Mouse (Mus musculus): Measurements from ENCODE around the gene Glt28d2. TPM values are rescaled to one million over a fixed set of nuclear protein-coding genes. Genes with fewer than 3 reads are reported as not detected.
"Not testable (repeated sequence)": the region's sequence is repeated elsewhere in the genome, so short reads cannot be mapped to it uniquely, and the experiment has no call there.

Glt28d2 gene
- polyA plus RNA-seq (2015; fragmentation: Nextera tagmentation; extraction: Ambion mirVana) = 2.6 and 2.8 TPM in 2 replicates

DNA sequence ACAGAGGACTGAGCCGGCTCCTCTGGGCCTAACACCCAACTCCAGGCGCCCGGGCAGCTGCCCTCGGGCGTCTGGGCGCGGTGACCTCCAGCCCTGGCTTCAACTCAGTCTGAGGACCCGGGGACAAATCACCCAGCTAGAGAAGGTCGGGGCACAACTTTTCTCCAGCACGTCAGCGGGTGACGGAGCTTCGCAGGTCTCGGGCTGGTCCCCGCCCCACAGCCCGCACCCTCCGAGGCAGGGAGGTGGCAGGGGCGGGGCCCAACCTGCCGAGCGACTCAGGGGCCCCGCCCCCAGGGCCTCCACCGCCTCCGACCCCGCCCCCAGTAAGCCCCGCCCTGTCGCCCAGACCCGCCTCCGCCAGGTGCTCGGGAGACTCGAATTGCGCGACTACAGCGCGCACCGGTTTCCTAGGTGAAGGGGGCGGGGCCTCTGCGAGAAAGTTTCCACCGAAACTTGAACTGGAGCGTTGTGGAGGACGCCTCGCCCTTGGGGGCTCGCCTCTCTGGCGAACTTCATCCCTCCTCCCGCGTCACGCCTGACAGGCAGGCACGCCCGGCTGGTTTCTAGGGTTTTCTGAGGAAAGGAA, at the start of gene Glt28d2, which contains the start of gene Gm37240:
Gene Glt28d2 (minus strand): TSS at position 278 of the 589 bp plus-strand sequence.
Gene Gm37240 (minus strand): TSS at position 280 of the 589 bp plus-strand sequence.
- under 1% methylated on average over 43 of the region's 48 CpGs for WGBS
- no peaks in the 10 kb centered on the region for H3K27me3 ChIP-seq
- peak within 1 kb of the TSS; percentile 93 for H3K4me2 ChIP-seq
- peak; percentile 94 for ATAC-seq (replicated peaks; ENCODE audit: insufficient number of reproducible peaks, insufficient read depth, low FRiP score, low read depth)
- peak within 1 kb of the TSS; percentile 72 for H3K4me3 ChIP-seq
- no peaks in the 10 kb centered on the region for H3K36me3 ChIP-seq
- H3K27ac ChIP-seq = peak within 1 kb of the TSS; percentile 88
- H3K4me1 ChIP-seq (replicated peaks) = peaks cover 28% of the 10 kb centered on the region
- peak within 1 kb of the TSS; percentile 81 for H3K9ac ChIP-seq
- no peaks in the 10 kb centered on the region for H3K9me3 ChIP-seq (replicated peaks)

DNA sequence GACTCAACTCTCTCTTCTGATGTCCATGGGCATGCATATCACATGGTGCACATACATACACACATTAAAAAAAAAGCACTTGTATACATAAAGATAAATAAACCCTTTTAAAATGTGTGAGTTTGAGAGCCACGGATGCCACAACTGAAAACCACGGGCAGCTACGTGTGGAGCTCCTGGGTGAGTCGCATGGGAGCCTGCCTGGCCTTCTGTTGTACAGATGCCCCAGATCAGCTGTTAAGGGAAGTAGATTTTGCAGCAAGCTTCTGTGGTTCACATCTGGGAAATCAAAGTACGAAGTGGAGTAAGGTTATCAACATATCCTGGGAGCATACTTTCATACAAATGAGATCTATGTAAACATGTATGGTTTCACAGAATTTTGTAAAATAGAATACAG, 46.3 kb upstream of the Glt28d2 start:
- no peak for ATAC-seq (replicated peaks; ENCODE audit: insufficient number of reproducible peaks, insufficient read depth, low FRiP score, low read depth)
- Histone ChIP-seq H3K27ac (no peak overlapping the region), H3K9me3 (replicated peaks) (no peaks in the 10 kb centered on the region), H3K4me2 (no peak overlapping the region), H3K27me3 (no peaks in the 10 kb centered on the region), H3K4me1 (replicated peaks) (no peaks in the 10 kb centered on the region), H3K4me3 (no peak overlapping the region), H3K36me3 (no peaks in the 10 kb centered on the region), H3K9ac (no peak overlapping the region)
- 81% methylated on average over 5 of the region's 5 CpGs for WGBS

DNA sequence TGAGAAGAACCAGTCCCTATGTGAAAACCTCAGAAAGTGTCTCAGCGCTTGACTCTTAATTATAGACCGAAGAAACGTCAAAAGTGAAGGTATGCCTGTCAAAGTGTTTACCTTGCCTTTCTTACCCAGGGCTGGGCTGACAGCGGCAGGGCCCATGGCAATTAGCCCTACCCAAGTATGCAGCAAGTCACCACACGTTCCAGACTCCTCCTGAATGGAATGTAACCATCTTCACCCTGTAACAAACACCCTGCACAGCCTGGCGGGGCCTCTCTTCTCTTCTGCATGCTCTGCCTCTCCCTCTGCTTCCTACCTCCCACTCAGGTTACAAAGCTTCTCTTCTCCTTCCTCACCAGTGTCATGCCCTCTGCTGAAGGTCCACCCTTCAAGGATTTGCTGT, 44.5 kb upstream of the Glt28d2 start:
- H3K27me3 ChIP-seq = no peaks in the 10 kb centered on the region
- ATAC-seq (replicated peaks; ENCODE audit: insufficient number of reproducible peaks, insufficient read depth, low FRiP score, low read depth) = no peak
- H3K27ac ChIP-seq = no peak overlapping the region
- 69% methylated on average over 6 of the region's 6 CpGs for WGBS
- no peaks in the 10 kb centered on the region for H3K9me3 ChIP-seq (replicated peaks)
- no peak overlapping the region for H3K9ac ChIP-seq
- no peak overlapping the region for H3K4me2 ChIP-seq
- no peaks in the 10 kb centered on the region for H3K36me3 ChIP-seq
- no peak overlapping the region for H3K4me3 ChIP-seq
- 0 out of 2 replicates have a peak, but pooled peaks cover 2% of the 10 kb centered on the region for H3K4me1 ChIP-seq (replicated peaks)

DNA sequence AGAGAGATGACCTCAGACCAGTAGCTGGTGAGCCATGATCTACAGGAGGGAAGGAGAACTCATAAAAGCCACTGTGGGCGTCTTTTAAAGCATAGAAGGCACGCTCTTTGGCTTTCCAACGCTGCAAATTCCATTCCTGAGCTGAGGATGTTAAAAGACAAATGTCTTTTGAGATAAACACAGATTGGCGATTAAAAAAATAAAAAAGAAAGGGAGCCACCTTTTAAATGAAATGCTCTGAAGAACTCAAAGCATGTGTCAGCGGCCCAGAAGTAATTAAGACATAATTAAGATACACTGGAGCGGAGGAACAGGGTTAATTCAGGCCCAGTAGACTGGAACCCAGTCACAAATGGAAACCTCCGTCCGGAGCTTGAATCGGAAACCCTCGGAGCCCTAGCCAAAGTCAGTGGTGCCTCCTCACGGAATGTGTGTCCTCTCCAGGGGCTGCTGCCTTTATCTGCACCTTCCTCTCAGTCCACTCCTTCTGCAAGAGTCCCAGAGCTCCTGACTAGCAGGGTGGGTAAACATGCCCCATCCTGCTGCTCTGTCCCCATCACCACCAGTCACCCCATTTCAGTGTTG, 43.4 kb upstream of the Glt28d2 start:
- H3K27me3 ChIP-seq = no peaks in the 10 kb centered on the region
- no peak for ATAC-seq (replicated peaks; ENCODE audit: insufficient number of reproducible peaks, insufficient read depth, low FRiP score, low read depth)
- WGBS = 68% methylated on average over 11 of the region's 11 CpGs

DNA sequence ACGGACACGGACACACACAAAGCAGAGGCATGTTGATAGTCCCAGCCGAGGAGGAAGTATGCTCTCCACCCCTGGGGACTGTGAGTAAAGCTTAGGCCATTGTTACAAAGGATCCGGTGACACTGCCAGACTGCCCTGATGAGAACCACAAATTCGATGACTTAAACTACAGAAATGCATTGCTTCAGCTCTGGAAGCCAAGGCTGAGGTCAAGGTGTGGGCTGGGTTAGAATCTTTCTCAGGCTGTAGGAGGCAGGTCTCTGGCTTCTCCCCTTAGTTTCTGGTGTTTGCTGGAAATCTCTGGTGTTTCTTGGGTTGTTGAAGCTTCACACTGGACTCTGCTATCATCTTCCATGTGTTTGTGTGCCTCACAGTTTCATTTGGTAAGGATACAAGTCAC, 42.4 kb upstream of the Glt28d2 start:
- no peak for ATAC-seq (replicated peaks; ENCODE audit: insufficient number of reproducible peaks, insufficient read depth, low FRiP score, low read depth)
- Histone ChIP-seq H3K36me3 (no peaks in the 10 kb centered on the region), H3K4me3 (no peak overlapping the region), H3K27me3 (no peaks in the 10 kb centered on the region), H3K9ac (no peak overlapping the region), H3K4me2 (no peak overlapping the region), H3K27ac (no peak overlapping the region), H3K9me3 (replicated peaks) (no peaks in the 10 kb centered on the region), H3K4me1 (replicated peaks) (0 out of 2 replicates have a peak, but pooled peaks cover 2% of the 10 kb centered on the region)
- WGBS = 71% methylated on average over 5 of the region's 5 CpGs

More for the DNA sequence above, 43.4 kb upstream of the Glt28d2 start:
- Histone ChIP-seq H3K4me3 (no peak overlapping the region), H3K4me1 (replicated peaks) (0 out of 2 replicates have a peak, but pooled peaks cover 2% of the 10 kb centered on the region), H3K9me3 (replicated peaks) (no peaks in the 10 kb centered on the region), H3K9ac (no peak overlapping the region), H3K36me3 (no peaks in the 10 kb centered on the region), H3K27ac (no peak overlapping the region), H3K4me2 (no peak overlapping the region)

DNA sequence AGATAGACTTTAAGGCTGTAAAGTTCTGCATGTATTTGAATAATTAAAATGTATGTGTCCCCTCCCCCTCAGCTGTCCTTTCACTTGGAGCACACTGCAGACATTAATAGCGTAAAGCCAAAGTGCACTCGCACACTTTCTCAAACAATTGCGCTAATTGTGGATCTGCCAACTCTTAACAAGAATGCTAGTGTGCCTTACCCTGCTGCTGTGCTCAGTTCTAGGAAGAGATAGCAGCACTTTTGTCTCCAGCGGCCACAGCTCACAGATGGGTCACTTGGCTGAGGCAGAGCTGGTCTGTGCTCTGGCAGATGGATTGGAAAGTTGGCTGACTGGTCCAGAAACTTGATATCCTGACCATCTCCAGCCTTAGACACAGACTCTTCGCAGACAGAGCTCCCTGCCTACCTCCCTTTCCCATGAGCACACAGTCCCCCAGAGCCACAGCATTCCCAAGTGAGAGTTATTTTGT, 40.9 kb upstream of the Glt28d2 start:
- no peaks in the 10 kb centered on the region for H3K9me3 ChIP-seq (replicated peaks)
- 55% methylated on average over 5 of the region's 5 CpGs for WGBS
- ATAC-seq (replicated peaks; ENCODE audit: insufficient number of reproducible peaks, insufficient read depth, low FRiP score, low read depth) = no peak; the same call in 1 of the 2 replicates

DNA sequence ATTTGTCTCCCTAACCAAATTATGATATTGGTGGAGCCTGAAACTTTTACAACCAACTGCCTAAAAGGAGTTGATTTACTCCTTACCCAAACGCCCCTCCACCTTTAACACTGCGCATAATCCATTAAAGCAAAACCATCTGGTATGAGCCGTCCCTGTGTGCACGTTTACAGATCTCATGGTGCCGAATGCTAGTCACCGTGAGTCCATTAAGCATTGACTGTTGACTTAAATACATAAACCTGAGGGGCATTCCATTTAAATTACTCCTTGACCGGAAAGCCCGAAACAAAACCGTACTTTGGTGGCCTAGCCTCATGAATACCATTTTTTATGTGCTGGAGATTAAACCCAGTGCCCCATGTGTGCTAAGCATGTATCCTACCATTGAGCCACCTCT, 40.0 kb upstream of the Glt28d2 start:
- no peak for ATAC-seq (replicated peaks; ENCODE audit: insufficient number of reproducible peaks, insufficient read depth, low FRiP score, low read depth)
- no peaks in the 10 kb centered on the region for H3K9me3 ChIP-seq (replicated peaks)
- H3K9ac ChIP-seq = no peak overlapping the region
- 0 out of 2 replicates have a peak, but pooled peaks cover 4% of the 10 kb centered on the region for H3K4me1 ChIP-seq (replicated peaks)
- H3K4me2 ChIP-seq = no peak overlapping the region
- no peaks in the 10 kb centered on the region for H3K27me3 ChIP-seq
- H3K36me3 ChIP-seq = no peaks in the 10 kb centered on the region
- no peak overlapping the region for H3K4me3 ChIP-seq
- H3K27ac ChIP-seq = no peak overlapping the region
- WGBS = 83% methylated on average over 9 of the region's 9 CpGs

More for the DNA sequence above, 40.9 kb upstream of the Glt28d2 start:
- Histone ChIP-seq H3K4me3 (no peak overlapping the region), H3K27me3 (no peaks in the 10 kb centered on the region), H3K9ac (no peak overlapping the region), H3K4me1 (replicated peaks) (0 out of 2 replicates have a peak, but pooled peaks cover 4% of the 10 kb centered on the region), H3K4me2 (no peak overlapping the region), H3K27ac (0 out of 2 replicates have a peak overlapping the region, but pooled peaks have one; percentile 2), H3K36me3 (no peaks in the 10 kb centered on the region)

DNA sequence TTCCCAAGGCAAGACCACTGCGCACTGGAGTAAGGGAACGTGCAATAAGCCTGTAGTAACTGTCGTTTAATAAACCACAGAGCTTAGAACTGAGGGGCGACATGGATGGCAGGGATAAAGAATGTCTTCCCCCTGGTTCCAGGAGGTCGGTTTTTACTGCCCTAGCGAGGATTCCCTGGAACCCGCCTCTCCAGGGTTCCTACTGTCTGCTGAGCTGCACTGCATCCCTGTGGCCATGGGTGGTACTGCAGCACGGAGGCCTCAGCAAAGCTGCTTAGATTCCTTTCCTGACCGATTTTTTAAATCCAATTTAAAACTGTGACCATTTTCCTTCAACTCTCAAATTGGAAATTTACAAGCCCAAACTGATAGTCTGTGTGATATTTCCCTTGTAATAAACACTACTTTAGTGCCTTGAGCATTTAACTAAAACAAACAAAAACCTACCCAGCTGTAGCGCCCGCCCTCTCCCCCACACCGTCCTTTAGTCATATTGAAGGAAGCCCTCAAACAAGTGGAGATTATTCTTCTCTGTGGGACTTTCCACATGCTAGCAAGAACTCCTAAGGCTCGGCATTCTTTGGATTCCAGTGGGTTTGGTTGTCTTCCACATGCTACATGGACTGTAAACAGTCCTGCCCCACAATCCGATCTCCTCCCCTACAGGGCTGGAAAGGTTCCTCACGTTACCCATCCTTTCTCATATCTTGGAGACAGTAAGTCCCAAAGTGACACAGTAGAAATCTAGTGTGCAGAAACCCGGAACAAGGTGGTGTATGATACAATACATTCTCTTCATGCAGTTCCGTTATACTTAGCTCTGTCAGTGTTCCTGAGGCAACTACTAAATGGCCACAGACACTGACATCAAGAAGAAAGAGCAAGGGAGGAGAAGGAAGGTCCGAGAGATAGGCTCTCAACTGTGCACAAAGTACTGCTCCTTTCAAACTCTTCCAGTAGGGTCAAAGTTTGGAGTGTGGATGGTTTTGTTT, 36.9 kb upstream of the Glt28d2 start:
- Histone ChIP-seq H3K36me3 (no peaks in the 10 kb centered on the region), H3K9me3 (replicated peaks) (no peaks in the 10 kb centered on the region), H3K4me2 (no peak overlapping the region), H3K9ac (peak overlapping the region; percentile 33; the same call in 1 of the 2 replicates), H3K4me1 (replicated peaks) (0 out of 2 replicates have a peak, but pooled peaks cover 4% of the 10 kb centered on the region), H3K27me3 (no peaks in the 10 kb centered on the region), H3K27ac (no peak overlapping the region), H3K4me3 (no peak overlapping the region)
- ATAC-seq (replicated peaks; ENCODE audit: insufficient number of reproducible peaks, insufficient read depth, low FRiP score, low read depth) = no peak
- 41% methylated on average over 18 of the region's 18 CpGs for WGBS

DNA sequence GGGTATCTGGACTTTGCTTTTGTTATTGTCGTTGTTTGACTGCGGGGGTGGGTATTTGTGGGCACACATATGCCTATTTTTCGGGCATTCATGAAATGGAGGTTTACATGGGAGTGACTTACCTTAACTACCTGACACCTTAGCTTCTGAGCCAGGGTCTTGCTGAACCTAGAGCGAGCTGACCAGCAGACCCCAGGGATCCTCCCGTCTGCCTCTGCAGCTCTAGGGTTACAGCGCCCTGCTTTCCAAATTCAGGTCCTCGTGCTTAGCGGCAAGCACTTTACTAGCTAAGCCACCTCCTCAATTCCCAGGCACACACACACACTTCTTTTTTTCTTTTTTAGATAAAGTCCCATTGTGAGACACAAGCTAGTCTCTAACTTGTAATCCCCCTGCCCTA, 36.0 kb upstream of the Glt28d2 start:
- no peak for ATAC-seq (replicated peaks; ENCODE audit: insufficient number of reproducible peaks, insufficient read depth, low FRiP score, low read depth)
- H3K4me1 ChIP-seq (replicated peaks) = 0 out of 2 replicates have a peak, but pooled peaks cover 4% of the 10 kb centered on the region
- H3K27ac ChIP-seq = no peak overlapping the region
- H3K36me3 ChIP-seq = no peaks in the 10 kb centered on the region
- no peak overlapping the region for H3K4me3 ChIP-seq
- no peaks in the 10 kb centered on the region for H3K27me3 ChIP-seq
- H3K4me2 ChIP-seq = no peak overlapping the region
- no peak overlapping the region for H3K9ac ChIP-seq
- H3K9me3 ChIP-seq (replicated peaks) = no peaks in the 10 kb centered on the region
- WGBS = 81% methylated on average over 8 of the region's 8 CpGs

DNA sequence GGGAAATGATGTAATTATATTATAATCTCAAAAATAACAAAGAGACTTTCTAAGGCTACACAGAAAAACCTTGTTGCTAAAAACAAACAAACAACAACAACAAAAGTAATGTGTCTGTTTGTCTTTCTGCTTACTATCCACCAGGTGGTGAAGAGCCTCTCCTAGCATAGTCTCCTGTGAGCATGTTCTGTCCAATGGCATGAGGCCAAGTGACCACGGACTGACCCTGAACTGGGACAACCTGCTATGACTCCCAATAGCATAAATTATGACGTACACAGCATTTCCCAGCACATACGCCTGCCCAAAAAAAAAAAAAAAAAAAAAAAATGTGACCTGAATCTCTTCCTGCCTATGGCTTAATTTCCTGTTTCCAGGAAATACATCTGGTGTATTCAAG, 35.0 kb upstream of the Glt28d2 start:
- Histone ChIP-seq H3K9me3 (replicated peaks) (no peaks in the 10 kb centered on the region), H3K27me3 (no peaks in the 10 kb centered on the region), H3K4me1 (replicated peaks) (0 out of 2 replicates have a peak, but pooled peaks cover 2% of the 10 kb centered on the region), H3K4me3 (no peak overlapping the region), H3K9ac (no peak overlapping the region), H3K27ac (no peak overlapping the region), H3K36me3 (no peaks in the 10 kb centered on the region), H3K4me2 (no peak overlapping the region)
- WGBS = 70% methylated on average over 3 of the region's 3 CpGs
- ATAC-seq (replicated peaks; ENCODE audit: insufficient number of reproducible peaks, insufficient read depth, low FRiP score, low read depth) = no peak

DNA sequence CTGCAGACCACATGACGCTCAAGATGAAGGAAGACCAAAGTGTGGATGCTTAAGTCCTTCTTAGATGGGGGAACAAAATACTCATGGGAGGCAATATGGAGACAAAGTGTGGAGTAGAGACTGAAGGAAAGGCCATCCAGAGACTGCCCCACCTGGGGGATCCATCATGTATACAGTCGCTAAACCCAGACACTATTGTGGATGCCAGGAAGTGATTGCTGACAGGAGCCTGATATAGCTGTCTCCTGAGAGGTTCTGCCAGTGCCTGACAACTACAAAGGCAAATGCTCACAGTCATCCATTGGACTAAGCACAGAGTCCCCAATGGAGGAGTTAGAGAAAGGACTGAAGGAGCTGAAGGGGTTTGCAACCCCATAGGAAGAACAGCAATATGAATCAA, 33.4 kb upstream of the Glt28d2 start:
- H3K4me1 ChIP-seq (replicated peaks); ATAC-seq (replicated peaks; ENCODE audit: insufficient number of reproducible peaks, insufficient read depth, low FRiP score, low read depth); H3K4me3 ChIP-seq; H3K36me3 ChIP-seq; H3K9ac ChIP-seq; H3K4me2 ChIP-seq; H3K9me3 ChIP-seq (replicated peaks); H3K27me3 ChIP-seq; H3K27ac ChIP-seq: not testable (repeated sequence)
- WGBS = 59% methylated on average over 2 of the region's 2 CpGs

Data from heart, embryonic 15.5 days (tissue).